Mouse (Mus musculus) heart, postnatal 25 days (tissue): ENCODE measurements around the gene Zfp639. TPM values are rescaled to one million over a fixed set of nuclear protein-coding genes. Genes with fewer than 3 reads are reported as not detected.

ENCODE experiments used
- total RNA-seq, 2 experiments: library from RNA; stranded (reverse); gene quantifications; 2 replicates each; pipeline ENCODE4 v1.2.3; 2021

Gene Zfp639
- total RNA-seq, 2 experiments from 2014 or later: 21.0 to 21.7 TPM

Other genes with a start within 250 kb of the Zfp639 start
- gene Zmat3, start 144.2 kb upstream of the Zfp639 start, total RNA-seq: 1 to 10 TPM; 6.2 to 7.0 TPM
- 10 to 100 TPM; 45.8 to 54.2 TPM for gene Pik3ca, start 112.6 kb upstream of the Zfp639 start, total RNA-seq
- gene Kcnmb3, start 18.0 kb upstream of the Zfp639 start, total RNA-seq: under 1 TPM in 1 of 2 experiments, not detected in 1; 0.29 TPM
- 100 to 1,000 TPM; 434 to 472 TPM for gene Mfn1, start 19.2 kb downstream of the Zfp639 start, total RNA-seq
- gene Gnb4, start 106.3 kb downstream of the Zfp639 start, total RNA-seq: 10 to 100 TPM; 13.9 to 18.5 TPM
- gene Actl6a, start 196.0 kb downstream of the Zfp639 start, total RNA-seq: 10 to 100 TPM; 22.3 to 22.6 TPM
- gene Ndufb5, start 226.7 kb downstream of the Zfp639 start, total RNA-seq: 100 to 1,000 TPM; 874 to 922 TPM
- gene Mrpl47, start 227.3 kb downstream of the Zfp639 start, total RNA-seq: 10 to 100 TPM; 37.4 to 38.7 TPM